ENCODE assay signal across 8 mouse cellular contexts in genomic region chr6:145830617-145831016, GRCm38 (mm10). TPM values are rescaled to one million over a fixed set of nuclear protein-coding genes. Genes with fewer than 3 reads are reported as not detected.
DNase-seq lines count a peak whose midpoint lies in the region; ATAC-seq and TF ChIP-seq lines count a peak whose summit lies in the region.

No protein-coding gene starts in this region.

- TF ChIP-seq EP300 in stomach, postnatal 0 days (optimal IDR thresholded peaks at IDR 0.05), result no peak

- no peaks in the 10 kb centered on the region for H3K27me3 ChIP-seq in intestine, embryonic 14.5 days (replicated peaks; ENCODE audit: control insufficient read depth, insufficient read depth, low read length)
- no peaks in the 10 kb centered on the region for H3K27me3 ChIP-seq in intestine, embryonic 16.5 days (replicated peaks; ENCODE audit: control insufficient read depth, insufficient read depth, low read length)
- no peaks in the 10 kb centered on the region for H3K27me3 ChIP-seq in stomach, embryonic 15.5 days (replicated peaks)
- no peaks in the 10 kb centered on the region for H3K27me3 ChIP-seq in stomach, postnatal 0 days (ENCODE audit: control insufficient read depth, insufficient read depth, low read length)

- H3K36me3 ChIP-seq in intestine, embryonic 14.5 days (ENCODE audit: control insufficient read depth, insufficient read depth, low read length), result no peaks in the 10 kb centered on the region
- H3K36me3 ChIP-seq in intestine, embryonic 16.5 days (ENCODE audit: control insufficient read depth, insufficient read depth, low read length), result no peaks in the 10 kb centered on the region
- H3K36me3 ChIP-seq in stomach, embryonic 15.5 days, result no peaks in the 10 kb centered on the region
- H3K36me3 ChIP-seq in stomach, postnatal 0 days (ENCODE audit: control insufficient read depth, insufficient read depth, low read length), result no peaks in the 10 kb centered on the region

- no peaks in the 10 kb centered on the region for H3K9me3 ChIP-seq in intestine, embryonic 14.5 days (ENCODE audit: control insufficient read depth, low read length)
- no peaks in the 10 kb centered on the region for H3K9me3 ChIP-seq in intestine, embryonic 16.5 days (ENCODE audit: control insufficient read depth, low read length)
- no peaks in the 10 kb centered on the region for H3K9me3 ChIP-seq in stomach, embryonic 15.5 days
- no peaks in the 10 kb centered on the region for H3K9me3 ChIP-seq in stomach, postnatal 0 days (ENCODE audit: control insufficient read depth, low read length)

- 44% methylated on average over 9 of the region's 9 CpGs for WGBS in intestine, embryonic 14.5 days
- 45% methylated on average over 9 of the region's 9 CpGs for WGBS in intestine, embryonic 16.5 days
- WGBS in stomach, embryonic 15.5 days, result 50% methylated on average over 9 of the region's 9 CpGs
- WGBS in stomach, postnatal 0 days, result 41% methylated on average over 9 of the region's 9 CpGs

- H3K4me1 ChIP-seq in intestine, embryonic 14.5 days (replicated peaks; ENCODE audit: control insufficient read depth, insufficient read depth, low read length), result no peaks in the 10 kb centered on the region
- no peaks in the 10 kb centered on the region for H3K4me1 ChIP-seq in intestine, embryonic 16.5 days (ENCODE audit: control insufficient read depth, insufficient read depth, low read length)
- no peaks in the 10 kb centered on the region for H3K4me1 ChIP-seq in stomach, embryonic 15.5 days
- H3K4me1 ChIP-seq in stomach, postnatal 0 days (replicated peaks; ENCODE audit: control insufficient read depth, insufficient read depth), result no peaks in the 10 kb centered on the region

- DNase-seq in cerebellum, adult 9-11 months, result peak; percentile 22
- no peak for DNase-seq in cerebellum, postnatal 25 days
- DNase-seq in intestine, embryonic 14.5 days (ENCODE audit: low spot score), result no peak
- no peak for DNase-seq in stomach, postnatal 0 days (ENCODE audit: low spot score)
- no peak for DNase-seq in urinary bladder, adult 18-20 months (ENCODE audit: low spot score in 2 of 2)

- H3K27ac ChIP-seq in intestine, embryonic 14.5 days (ENCODE audit: low read depth), result no peak overlapping the region
- H3K27ac ChIP-seq in intestine, embryonic 16.5 days (ENCODE audit: low read length), result no peak overlapping the region
- no peak overlapping the region for H3K27ac ChIP-seq in stomach, embryonic 15.5 days
- no peak overlapping the region for H3K27ac ChIP-seq in stomach, postnatal 0 days (replicated peaks)

- H3K4me2 ChIP-seq in intestine, embryonic 14.5 days (ENCODE audit: low read length), result no peak overlapping the region
- H3K4me2 ChIP-seq in intestine, embryonic 16.5 days (ENCODE audit: low read depth, low read length), result no peak overlapping the region
- H3K4me2 ChIP-seq in stomach, embryonic 15.5 days, result peak overlapping the region; percentile 25
- H3K4me2 ChIP-seq in stomach, postnatal 0 days (replicated peaks; ENCODE audit: low read depth), result no peak overlapping the region

- ATAC-seq in intestine, embryonic 14.5 days (replicated peaks; ENCODE audit: low FRiP score, low TSS enrichment, low read depth), result peak; percentile 41
- no peak; the same call in 1 of the 2 replicates for ATAC-seq in intestine, embryonic 16.5 days
- ATAC-seq in stomach, embryonic 15.5 days (ENCODE audit: insufficient read depth, low FRiP score, low read depth), result no peak
- no peak for ATAC-seq in stomach, postnatal 0 days (ENCODE audit: low FRiP score, low TSS enrichment)
- ATAC-seq in CD4-positive, CD25-positive, alpha-beta regulatory T cell, adult 4 months, result no peak

- H3K9ac ChIP-seq in intestine, embryonic 14.5 days (ENCODE audit: low read length), result no peak overlapping the region
- no peak overlapping the region for H3K9ac ChIP-seq in intestine, embryonic 16.5 days (ENCODE audit: low read depth, low read length)
- H3K9ac ChIP-seq in stomach, embryonic 15.5 days, result no peak overlapping the region
- H3K9ac ChIP-seq in stomach, postnatal 0 days (ENCODE audit: low read length), result no peak overlapping the region

- H3K4me3 ChIP-seq in intestine, embryonic 14.5 days (ENCODE audit: low read depth, low read length), result no peak overlapping the region
- H3K4me3 ChIP-seq in intestine, embryonic 16.5 days (ENCODE audit: low read length), result no peak overlapping the region
- no peak overlapping the region for H3K4me3 ChIP-seq in stomach, embryonic 15.5 days (replicated peaks)
- H3K4me3 ChIP-seq in stomach, postnatal 0 days (ENCODE audit: low read depth, low read length), result no peak overlapping the region

- no peak for TF ChIP-seq CTCF in stomach, postnatal 0 days (IDR thresholded peaks at IDR 0.05; ENCODE audit: low read depth)

RNA-seq across cellular contexts. Expression of gene Bhlhe41, which starts 34.7 kb away (rescaled TPM):
- 1.1 and 1.3 TPM in 2 replicates for polyA plus RNA-seq in intestine, embryonic 14.5 days (2014; fragmentation: Nextera tagmentation; extraction: Ambion mirVana)
- 0.77 and 0.83 TPM in 2 replicates for polyA plus RNA-seq in intestine, embryonic 16.5 days (2015; fragmentation: Nextera tagmentation; extraction: Ambion mirVana)
- 0.89 and 1.3 TPM in 2 replicates for polyA plus RNA-seq in stomach, embryonic 15.5 days (2015; fragmentation: Nextera tagmentation; extraction: Ambion mirVana)
- 1.3 and 1.6 TPM in 2 replicates for polyA plus RNA-seq in stomach, postnatal 0 days (2015; fragmentation: Nextera tagmentation; extraction: Ambion mirVana)
- under 1 TPM; 0.22 to 0.26 TPM for polyA plus RNA-seq in CD4-positive, CD25-positive, alpha-beta regulatory T cell, adult 4 months (2017; shearing (Covaris generic))
